Mouse (Mus musculus): ENCODE measurements around the gene Rce1.
"Not testable (repeated sequence)": the region's sequence is repeated elsewhere in the genome, so short reads cannot be mapped to it uniquely, and the experiment has no call there.

Rce1 gene

DNA sequence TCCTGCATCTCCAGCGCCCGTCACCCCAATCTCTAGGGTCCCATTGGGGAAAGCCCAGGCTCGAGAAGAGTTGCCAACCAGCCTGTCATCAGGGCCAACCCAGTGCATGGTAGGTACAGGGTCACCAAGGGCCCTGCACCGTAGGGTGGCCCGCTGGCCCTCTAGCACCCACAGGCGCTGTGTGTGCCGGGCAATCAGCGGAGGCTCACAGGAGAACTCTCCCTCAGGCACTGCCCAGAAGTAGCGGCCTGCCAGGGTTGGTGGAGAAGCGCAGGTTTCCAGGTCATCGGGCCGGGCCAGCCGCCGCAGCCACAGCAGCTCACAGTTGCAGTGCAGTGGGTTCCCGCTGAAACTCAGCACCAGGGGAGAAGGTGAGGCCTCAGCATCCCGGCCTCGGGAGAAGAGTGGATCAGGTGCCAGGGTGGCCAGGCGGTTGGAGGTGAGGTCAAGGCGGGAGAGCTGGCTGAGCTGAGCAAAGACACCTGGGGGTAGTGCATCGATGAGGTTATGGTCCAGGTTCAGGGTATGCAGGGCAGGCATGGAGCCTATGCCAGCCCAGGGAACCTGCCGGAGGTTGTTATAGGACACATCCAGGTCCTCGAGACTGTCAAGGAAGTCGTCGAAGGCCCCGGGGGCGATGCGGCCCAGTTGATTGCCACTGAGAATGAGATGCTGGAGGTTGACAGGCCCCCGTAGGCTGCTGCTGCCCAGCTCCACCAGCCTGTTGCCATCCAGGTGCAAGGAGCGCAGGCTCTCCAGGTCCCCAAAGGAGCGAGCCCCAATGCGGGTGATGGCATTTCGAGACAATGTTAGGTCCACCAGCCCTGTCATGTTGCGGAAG, 11.8 kb downstream of the Rce1 start:
- no peak for DNase-seq

- no peak for DNase-seq
Measured at GRCm38 (mm10) chr19:4612181-4612961, 13.1 kb downstream of the Rce1 start.

GRCm38 (mm10) chr19:4610109-4610508, 15.3 kb downstream of the Rce1 start:
- DNase-seq: no peak

DNA sequence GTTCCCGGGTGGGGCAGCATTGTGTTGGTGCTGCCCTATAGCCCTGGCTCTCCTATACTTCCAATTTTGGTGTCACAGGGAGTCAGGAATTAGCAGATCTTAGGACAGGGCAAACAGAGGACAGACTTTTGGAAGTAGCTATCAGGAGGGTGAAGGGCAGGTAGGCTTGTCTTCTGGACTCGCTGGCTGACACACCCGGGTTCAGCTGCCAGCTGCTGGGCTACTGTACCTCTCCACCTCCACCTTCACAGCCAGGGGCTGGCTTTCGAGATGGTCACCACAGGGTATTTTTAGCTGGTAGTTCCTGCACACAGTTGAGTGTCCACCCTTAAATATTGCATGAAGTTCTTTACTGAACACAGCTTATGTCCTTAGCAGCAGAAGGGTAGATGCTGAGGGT, 16.9 kb downstream of the Rce1 start:
- DNase-seq: no peak

- DNase-seq: no peak
Measured at GRCm38 (mm10) chr19:4607406-4607805, 18.0 kb downstream of the Rce1 start.

DNA sequence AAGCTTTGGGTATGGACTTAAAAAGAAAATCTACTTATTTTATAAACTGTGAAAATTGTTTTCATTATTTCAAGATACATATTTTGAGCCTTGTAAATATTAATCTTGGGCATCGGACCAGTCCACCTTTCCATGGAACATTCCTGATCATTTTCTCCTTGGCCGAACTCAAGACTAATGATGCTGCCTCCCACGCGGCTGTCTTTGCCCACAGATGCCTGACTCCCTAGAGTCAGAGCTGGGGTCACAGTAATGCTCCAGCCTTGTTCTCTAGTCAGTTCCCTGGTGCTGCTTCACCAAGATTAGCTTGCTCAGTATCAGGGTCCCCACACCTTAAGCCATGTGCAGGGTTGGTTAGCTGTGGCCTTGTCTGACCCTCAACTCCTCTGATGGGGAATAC, 19.8 kb downstream of the Rce1 start:
- DNase-seq: no peak

DNA sequence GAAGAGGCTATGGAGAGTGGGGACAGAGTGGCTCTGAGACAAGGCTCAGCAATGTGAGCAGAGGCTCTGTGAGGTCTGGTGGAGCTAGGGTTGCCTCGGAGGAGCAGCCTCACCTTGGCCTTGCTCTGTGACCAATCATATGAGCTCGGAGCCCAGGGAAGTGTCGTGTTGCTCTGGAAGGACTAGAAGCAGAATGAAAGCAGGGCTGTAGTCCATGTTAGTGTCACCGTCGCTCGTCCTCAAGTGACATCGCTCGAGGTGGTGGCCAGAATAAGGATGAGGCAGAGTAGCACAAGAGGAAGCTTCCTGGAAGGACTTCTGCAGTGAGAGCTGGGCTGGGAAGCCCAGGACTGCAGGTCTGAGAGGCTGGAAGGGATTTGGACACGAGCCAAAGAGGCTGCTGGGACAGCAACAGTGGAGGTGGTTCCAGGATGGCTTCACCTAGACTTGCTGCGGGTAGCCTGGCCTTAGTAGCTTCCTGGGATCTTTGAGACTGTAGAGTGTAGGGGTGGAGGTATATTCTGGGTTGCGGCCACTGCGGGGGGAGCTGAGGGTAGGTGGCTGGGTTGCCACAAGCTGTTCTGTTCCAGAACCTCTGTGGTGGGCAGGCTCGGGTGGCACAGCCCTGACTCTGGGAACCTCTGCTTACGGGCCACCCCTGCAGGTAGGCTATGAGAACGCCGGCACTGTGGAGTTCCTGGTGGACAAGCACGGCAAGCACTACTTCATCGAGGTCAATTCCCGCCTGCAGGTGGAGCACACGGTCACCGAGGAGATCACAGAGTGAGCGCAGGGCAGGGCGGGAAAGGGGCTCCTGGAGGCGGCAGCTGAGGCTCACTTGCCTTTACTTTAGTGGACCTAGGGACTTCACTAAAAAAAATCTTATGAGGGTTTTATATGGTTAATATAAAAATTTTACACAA, 21.4 kb downstream of the Rce1 start:
- DNase-seq: no peak

GRCm38 (mm10) chr19:4602459-4602858, 23.0 kb downstream of the Rce1 start:
- DNase-seq: no peak

GRCm38 (mm10) chr19:4596071-4596470, 29.4 kb downstream of the Rce1 start:
- no peak for DNase-seq

GRCm38 (mm10) chr19:4593792-4594522, 31.5 kb downstream of the Rce1 start:
- DNase-seq: no peak

DNA sequence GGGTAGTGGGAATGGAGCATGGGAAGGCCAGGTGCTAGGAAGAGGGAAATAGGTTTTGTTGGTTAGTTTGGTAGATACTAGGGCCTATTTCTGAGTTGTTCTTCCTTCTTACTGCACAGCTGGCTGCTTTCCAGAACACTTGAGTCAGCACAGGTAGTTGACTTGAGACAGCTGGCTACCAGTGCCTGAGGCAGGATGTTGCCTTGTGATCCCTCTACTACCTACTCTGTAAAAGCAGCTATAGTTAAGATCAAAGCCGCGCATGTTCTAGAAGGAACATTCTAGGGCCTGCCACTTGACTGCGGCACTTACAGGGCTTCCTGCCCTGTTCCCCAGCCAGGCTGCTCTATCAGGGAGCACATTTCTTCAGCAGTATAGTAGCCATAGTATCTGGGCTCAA, 35.4 kb downstream of the Rce1 start:
- no peak for DNase-seq

DNA sequence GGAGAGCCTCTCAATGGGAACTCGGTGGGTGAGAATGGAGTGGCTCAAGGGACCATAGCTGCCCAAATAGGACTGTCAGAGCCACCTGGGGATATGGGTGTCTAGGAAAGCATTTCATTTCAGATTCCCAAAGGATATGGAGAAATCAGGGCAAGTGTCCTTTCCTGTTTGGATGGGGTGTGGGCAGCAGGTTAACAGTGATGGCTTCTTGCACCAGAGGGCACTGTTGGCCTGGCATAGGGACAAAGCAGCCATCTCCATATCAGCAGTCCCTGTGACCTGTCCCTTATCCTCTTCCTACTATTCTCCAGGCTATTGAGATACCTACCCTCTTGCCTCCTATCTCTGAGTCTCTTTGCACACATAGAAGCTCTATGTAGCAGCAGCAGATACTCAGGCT, 36.4 kb downstream of the Rce1 start:
- no peak for DNase-seq

- no peak for DNase-seq
Measured at GRCm38 (mm10) chr19:4588430-4588829, 37.0 kb downstream of the Rce1 start.

- no peak for DNase-seq
Measured at GRCm38 (mm10) chr19:4587426-4587825, 38.0 kb downstream of the Rce1 start.

GRCm38 (mm10) chr19:4586783-4587182, 38.7 kb downstream of the Rce1 start:
- DNase-seq: not testable (repeated sequence)

GRCm38 (mm10) chr19:4583856-4584255, 41.6 kb downstream of the Rce1 start:
- DNase-seq: no peak

- no peak for DNase-seq
Measured at GRCm38 (mm10) chr19:4579296-4579695, 46.1 kb downstream of the Rce1 start.

DNA sequence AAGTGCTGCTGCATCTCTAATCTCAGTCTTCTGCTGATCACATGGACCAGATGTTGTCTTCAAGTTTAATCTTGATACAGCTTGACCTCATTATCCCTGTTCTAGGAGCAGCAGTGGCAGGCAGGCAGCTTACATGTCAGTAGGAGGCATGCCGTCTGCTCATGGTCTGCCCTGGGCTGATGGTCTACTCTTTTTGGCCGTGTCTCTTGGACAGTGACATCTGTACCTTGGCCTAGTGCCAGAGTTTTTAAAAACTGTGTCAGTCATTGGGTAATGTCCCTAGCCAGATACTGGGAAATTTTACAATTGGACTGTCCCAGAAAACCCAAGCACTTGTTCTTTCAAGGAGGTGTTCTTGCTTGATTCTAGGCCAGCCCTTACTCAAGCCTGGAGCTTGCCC, 46.6 kb downstream of the Rce1 start:
- no peak for DNase-seq

GRCm38 (mm10) chr19:4573241-4573640, 52.2 kb downstream of the Rce1 start:
- DNase-seq: no peak

All from spleen, adult 18-20 months (tissue).